Mouse (Mus musculus): ENCODE results near the gene Fto.

- TF ChIP-seq CTCF (conservative IDR thresholded peaks at IDR 0.05; ENCODE audit: insufficient read depth, insufficient read length, low read depth, low read length) = no peak
- no peak for TF ChIP-seq POLR2A (IDR thresholded peaks at IDR 0.05; ENCODE audit: low read depth, low read length)
These were observed 299.2 kb downstream of the Fto start for GRCm38 (mm10) chr8:91612387-91613130.
